Comparison of ENCODE assay signal across 8 mouse cellular contexts in genomic region chr11:99243200-99243819, GRCm38 (mm10). TPM values are rescaled to one million over a fixed set of nuclear protein-coding genes. Genes with fewer than 3 reads are reported as not detected.
DNase-seq lines count a peak whose midpoint lies in the region; ATAC-seq and TF ChIP-seq lines count a peak whose summit lies in the region.

No protein-coding gene starts in this region.

- H3K27me3 ChIP-seq in kidney, embryonic 16.5 days (ENCODE audit: insufficient read depth, low read length): no peaks in the 10 kb centered on the region
- H3K27me3 ChIP-seq in embryonic facial prominence, embryonic 12.5 days: no peaks in the 10 kb centered on the region
- H3K27me3 ChIP-seq in intestine, embryonic 14.5 days (replicated peaks; ENCODE audit: control insufficient read depth, insufficient read depth, low read length): no peaks in the 10 kb centered on the region
- no peaks in the 10 kb centered on the region for H3K27me3 ChIP-seq in midbrain, postnatal 0 days (ENCODE audit: insufficient read depth, low read length)

- intact Hi-C loops in left cerebral cortex, postnatal 10 days (cut with DNase I): no loop called here

- H3K9me3 ChIP-seq in kidney, embryonic 16.5 days (ENCODE audit: low read length): no peaks in the 10 kb centered on the region
- H3K9me3 ChIP-seq in embryonic facial prominence, embryonic 12.5 days: no peaks in the 10 kb centered on the region
- H3K9me3 ChIP-seq in intestine, embryonic 14.5 days (ENCODE audit: control insufficient read depth, low read length): no peaks in the 10 kb centered on the region
- no peaks in the 10 kb centered on the region for H3K9me3 ChIP-seq in midbrain, postnatal 0 days (ENCODE audit: low read length)

- H3K4me2 ChIP-seq in kidney, embryonic 16.5 days (replicated peaks; ENCODE audit: low read depth, low read length): peak overlapping the region; percentile 63
- H3K4me2 ChIP-seq in embryonic facial prominence, embryonic 12.5 days (replicated peaks): peak overlapping the region; percentile 46
- peak overlapping the region; percentile 55 for H3K4me2 ChIP-seq in intestine, embryonic 14.5 days (ENCODE audit: low read length)
- H3K4me2 ChIP-seq in midbrain, postnatal 0 days (ENCODE audit: low read depth, low read length, poor library complexity, severe bottlenecking): peak overlapping the region; percentile 58

- DNase-seq in kidney, adult 11 months: no peak
- no peak for DNase-seq in intestine, embryonic 14.5 days (ENCODE audit: low spot score)
- no peak for DNase-seq in midbrain, postnatal 0 days (ENCODE audit: low spot score)
- DNase-seq in layer of hippocampus, postnatal 36 days: no peak
- DNase-seq in Muller cell, postnatal 12 days (ENCODE audit: inconsistent ontology term): no peak
- DNase-seq in left cerebral cortex, postnatal 10 days (ENCODE audit: extremely low spot score in 1 of 2, low spot score in 2 of 2): no peak

- peak overlapping the region; percentile 58 for H3K9ac ChIP-seq in kidney, embryonic 16.5 days (replicated peaks; ENCODE audit: low read length)
- no peak overlapping the region for H3K9ac ChIP-seq in embryonic facial prominence, embryonic 12.5 days
- no peak overlapping the region; the same call in 1 of the 2 replicates for H3K9ac ChIP-seq in intestine, embryonic 14.5 days (ENCODE audit: low read length)
- peak overlapping the region; percentile 61 for H3K9ac ChIP-seq in midbrain, postnatal 0 days (replicated peaks; ENCODE audit: low read length, poor library complexity, severe bottlenecking)

- peaks cover 8% of the 10 kb centered on the region; the same call in 1 of the 2 replicates for H3K4me1 ChIP-seq in kidney, embryonic 16.5 days (ENCODE audit: insufficient read depth, low read length)
- H3K4me1 ChIP-seq in embryonic facial prominence, embryonic 12.5 days: peaks cover 7% of the 10 kb centered on the region; the same call in 1 of the 2 replicates
- H3K4me1 ChIP-seq in intestine, embryonic 14.5 days (replicated peaks; ENCODE audit: control insufficient read depth, insufficient read depth, low read length): 0 out of 2 replicates have a peak, but pooled peaks cover 4% of the 10 kb centered on the region
- H3K4me1 ChIP-seq in midbrain, postnatal 0 days (ENCODE audit: insufficient read depth, low read length): no peaks in the 10 kb centered on the region

- peak overlapping the region; percentile 40 for H3K4me3 ChIP-seq in kidney, embryonic 16.5 days (ENCODE audit: low read length)
- peak overlapping the region; percentile 21 for H3K4me3 ChIP-seq in embryonic facial prominence, embryonic 12.5 days
- H3K4me3 ChIP-seq in intestine, embryonic 14.5 days (ENCODE audit: low read depth, low read length): peak overlapping the region; percentile 27
- H3K4me3 ChIP-seq in midbrain, postnatal 0 days (ENCODE audit: low read depth, low read length): peak overlapping the region; percentile 34

- H3K27ac ChIP-seq in kidney, embryonic 16.5 days (ENCODE audit: low read length): no peak overlapping the region
- H3K27ac ChIP-seq in embryonic facial prominence, embryonic 12.5 days: no peak overlapping the region
- no peak overlapping the region for H3K27ac ChIP-seq in intestine, embryonic 14.5 days (ENCODE audit: low read depth)
- H3K27ac ChIP-seq in midbrain, postnatal 0 days (ENCODE audit: low read depth, low read length): peak overlapping the region; percentile 74

- no peak for TF ChIP-seq CTCF in midbrain, postnatal 0 days (IDR thresholded peaks at IDR 0.05)

- WGBS in kidney, embryonic 16.5 days: 37% methylated on average over 3 of the region's 3 CpGs
- 70% methylated on average over 3 of the region's 3 CpGs for WGBS in embryonic facial prominence, embryonic 12.5 days
- 39% methylated on average over 3 of the region's 3 CpGs for WGBS in intestine, embryonic 14.5 days
- WGBS in midbrain, postnatal 0 days: 55% methylated on average over 3 of the region's 3 CpGs

- ATAC-seq in kidney, embryonic 16.5 days (ENCODE audit: low FRiP score, low TSS enrichment): no peak
- ATAC-seq in embryonic facial prominence, embryonic 12.5 days (ENCODE audit: insufficient number of reproducible peaks, insufficient read depth, low FRiP score, low TSS enrichment): no peak
- ATAC-seq in intestine, embryonic 14.5 days (replicated peaks; ENCODE audit: low FRiP score, low TSS enrichment, low read depth): no peak
- ATAC-seq in midbrain, postnatal 0 days (ENCODE audit: low FRiP score): no peak

- H3K36me3 ChIP-seq in kidney, embryonic 16.5 days (ENCODE audit: insufficient read depth, low read length): no peaks in the 10 kb centered on the region
- no peaks in the 10 kb centered on the region for H3K36me3 ChIP-seq in embryonic facial prominence, embryonic 12.5 days
- H3K36me3 ChIP-seq in intestine, embryonic 14.5 days (ENCODE audit: control insufficient read depth, insufficient read depth, low read length): no peaks in the 10 kb centered on the region
- no peaks in the 10 kb centered on the region for H3K36me3 ChIP-seq in midbrain, postnatal 0 days (ENCODE audit: insufficient read depth, low read length)

RNA-seq across cellular contexts. Expression of gene Krt222, which starts 0.6 kb away (rescaled TPM):
- 0.26 and 0.31 TPM in 2 replicates for polyA plus RNA-seq in kidney, embryonic 16.5 days (2015; fragmentation: Nextera tagmentation; extraction: Ambion mirVana)
- polyA plus RNA-seq in embryonic facial prominence, embryonic 12.5 days (2016; fragmentation: Nextera tagmentation; extraction: Ambion mirVana): 0.38 and 0.58 TPM in 2 replicates
- 0.30 and 0.41 TPM in 2 replicates for polyA plus RNA-seq in intestine, embryonic 14.5 days (2014; fragmentation: Nextera tagmentation; extraction: Ambion mirVana)
- 10.6 and 11.6 TPM in 2 replicates for total RNA-seq in midbrain, postnatal 0 days (2014; rRNA removed)
- 13.6 and 14.4 TPM in 2 replicates for polyA plus RNA-seq in midbrain, postnatal 0 days (2015; fragmentation: Nextera tagmentation; extraction: Ambion mirVana)
- 10 to 100 TPM; 23.5 to 23.9 TPM for total RNA-seq in layer of hippocampus, postnatal 36 days (2021)
- 10 to 100 TPM; 31.1 to 31.2 TPM for total RNA-seq in left cerebral cortex, postnatal 10 days (2021)

RNA-seq across cellular contexts. Expression of gene Smarce1, which starts 12.5 kb away (rescaled TPM):
- 260 and 277 TPM in 2 replicates for polyA plus RNA-seq in kidney, embryonic 16.5 days (2015; fragmentation: Nextera tagmentation; extraction: Ambion mirVana)
- 329 and 340 TPM in 2 replicates for polyA plus RNA-seq in embryonic facial prominence, embryonic 12.5 days (2016; fragmentation: Nextera tagmentation; extraction: Ambion mirVana)
- 148 and 150 TPM in 2 replicates for polyA plus RNA-seq in intestine, embryonic 14.5 days (2014; fragmentation: Nextera tagmentation; extraction: Ambion mirVana)
- 94.9 and 116 TPM in 2 replicates for total RNA-seq in midbrain, postnatal 0 days (2014; rRNA removed)
- 170 and 184 TPM in 2 replicates for polyA plus RNA-seq in midbrain, postnatal 0 days (2015; fragmentation: Nextera tagmentation; extraction: Ambion mirVana)
- 10 to 100 TPM; 56.6 to 60.4 TPM for total RNA-seq in layer of hippocampus, postnatal 36 days (2021)
- total RNA-seq in left cerebral cortex, postnatal 10 days (2021): 10 to 100 TPM; 73.7 to 83.7 TPM

RNA-seq across cellular contexts. Expression of gene Krt24, which starts 41.8 kb away (rescaled TPM):
- polyA plus RNA-seq in kidney, embryonic 16.5 days (2015; fragmentation: Nextera tagmentation; extraction: Ambion mirVana): not detected in 2 replicates
- 0.33 and 0.51 TPM in 2 replicates for polyA plus RNA-seq in embryonic facial prominence, embryonic 12.5 days (2016; fragmentation: Nextera tagmentation; extraction: Ambion mirVana)
- not detected in 2 replicates for polyA plus RNA-seq in intestine, embryonic 14.5 days (2014; fragmentation: Nextera tagmentation; extraction: Ambion mirVana)
- total RNA-seq in midbrain, postnatal 0 days (2014; rRNA removed): not detected in 2 replicates
- 0.07 and 0.21 TPM in 2 replicates for polyA plus RNA-seq in midbrain, postnatal 0 days (2015; fragmentation: Nextera tagmentation; extraction: Ambion mirVana)
- not detected for total RNA-seq in layer of hippocampus, postnatal 36 days (2021)
- total RNA-seq in left cerebral cortex, postnatal 10 days (2021): not detected

Comparison
In these comparisons a context has a peak if more than half of its experiments do, and no peak if none do; other contexts are left out.
1. H3K9ac ChIP-seq: peak in kidney, embryonic 16.5 days (single experiment) and midbrain, postnatal 0 days (single experiment); none in embryonic facial prominence, embryonic 12.5 days (single experiment) and intestine, embryonic 14.5 days (single experiment).
2. Peak in every context shown above with its lines, with median percentiles within 50 percentile points of each other: H3K4me2 ChIP-seq and H3K4me3 ChIP-seq.